Mouse (Mus musculus) naive thymus-derived CD4-positive, alpha-beta T cell, adult 2 months (primary cell): ENCODE measurements around the gene Bcl3.
"Not testable (repeated sequence)": the region's sequence is repeated elsewhere in the genome, so short reads cannot be mapped to it uniquely, and the experiment has no call there.

Experiments used
- DNase-seq: peaks from one replicate; pipeline ENCODE4 v3.0.0-alpha.2; 2011; ENCODE audit warnings: low read depth

Gene Bcl3

DNA sequence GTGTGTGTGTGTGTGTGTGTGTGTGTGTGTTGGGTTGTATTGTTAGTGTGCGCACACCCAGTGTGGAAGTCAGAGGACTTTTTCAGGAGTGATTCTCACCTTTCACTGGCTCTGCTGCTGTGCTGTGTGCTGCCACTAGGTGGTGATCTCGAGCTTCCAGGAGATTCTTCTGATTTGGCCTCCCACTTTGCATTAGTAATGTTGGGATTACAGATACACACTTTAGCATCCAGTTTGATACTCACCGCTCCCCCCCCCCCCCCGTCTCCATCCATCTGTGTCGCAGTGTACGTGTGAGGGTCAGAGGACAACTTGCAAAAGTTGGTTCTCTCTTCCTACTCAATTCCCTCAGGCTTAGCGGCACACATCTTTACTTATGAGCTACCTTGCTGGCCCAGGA is 19.6 kb downstream of the Bcl3 start:
- peak; percentile 85 for DNase-seq

DNA sequence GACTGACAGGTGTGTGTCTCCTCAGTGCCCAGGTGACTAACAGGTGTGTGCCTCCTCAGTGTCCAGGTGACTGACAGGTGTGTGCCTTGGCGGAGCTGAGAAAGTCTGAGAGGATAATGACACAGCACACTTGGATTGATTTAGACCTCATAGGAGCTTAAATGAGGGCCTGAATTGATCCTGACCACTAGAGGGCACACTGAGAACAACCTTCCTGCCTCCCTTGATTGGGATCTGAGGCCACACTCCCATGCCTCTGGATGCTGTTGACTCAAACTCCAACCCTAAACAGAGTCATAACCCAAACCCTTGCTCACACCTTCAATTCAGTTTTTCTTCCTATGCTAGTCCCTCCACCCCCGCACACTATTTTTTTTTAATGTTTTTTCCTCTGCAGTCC is 21.8 kb downstream of the Bcl3 start:
- peak; percentile 75 for DNase-seq

DNA sequence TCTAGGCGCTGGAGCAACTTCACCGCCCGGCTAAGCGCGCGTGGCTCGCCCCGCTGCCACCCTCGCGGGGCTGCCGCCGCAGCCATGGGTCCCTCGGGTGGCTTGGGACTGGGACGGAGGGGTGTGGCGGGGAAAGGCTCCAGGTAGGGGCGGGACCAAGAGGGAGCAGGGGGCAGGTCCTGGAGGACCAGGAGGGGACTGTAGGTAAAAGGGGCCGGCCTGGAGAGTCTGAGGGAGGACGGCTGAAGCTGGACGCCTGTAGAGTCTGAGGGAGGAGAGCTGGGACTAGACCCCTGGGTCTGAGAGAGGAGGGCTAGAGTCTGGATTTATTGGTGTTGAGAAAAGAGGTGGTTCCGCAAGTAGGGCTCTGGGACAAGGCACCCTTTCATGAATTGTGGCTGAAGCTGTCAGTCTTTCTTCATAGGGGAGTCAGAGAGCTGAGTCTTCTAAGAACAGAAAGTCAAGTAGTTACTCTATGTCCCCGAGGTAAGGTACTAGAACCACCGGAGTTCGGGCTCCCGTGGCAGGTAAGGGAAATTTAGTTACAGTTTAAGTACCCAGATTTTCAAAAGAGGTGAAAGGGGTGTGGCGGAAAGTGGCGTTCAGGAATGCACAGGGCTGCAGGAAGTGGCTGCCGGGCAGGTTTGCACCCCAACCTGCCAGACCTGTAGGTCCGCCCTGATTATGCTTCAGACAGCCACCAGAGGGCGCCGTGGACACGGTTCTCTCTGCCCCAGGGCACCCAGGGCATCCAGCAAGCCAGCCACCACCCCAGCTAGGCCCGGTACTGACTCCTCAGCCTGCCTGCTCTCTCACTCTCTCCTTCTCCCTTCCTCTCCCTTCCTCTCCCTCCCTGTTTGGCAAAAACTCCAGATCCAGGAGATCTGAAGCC is 25.6 kb downstream of the Bcl3 start, which contains the start of gene Cblc:
Gene Cblc (minus strand): TSS at position 113 of the 892 bp plus-strand sequence.
- DNase-seq = peak; percentile 93

GRCm38 (mm10) chr7:19796254-19796653 is 26.3 kb downstream of the Bcl3 start:
- DNase-seq = no peak

DNA sequence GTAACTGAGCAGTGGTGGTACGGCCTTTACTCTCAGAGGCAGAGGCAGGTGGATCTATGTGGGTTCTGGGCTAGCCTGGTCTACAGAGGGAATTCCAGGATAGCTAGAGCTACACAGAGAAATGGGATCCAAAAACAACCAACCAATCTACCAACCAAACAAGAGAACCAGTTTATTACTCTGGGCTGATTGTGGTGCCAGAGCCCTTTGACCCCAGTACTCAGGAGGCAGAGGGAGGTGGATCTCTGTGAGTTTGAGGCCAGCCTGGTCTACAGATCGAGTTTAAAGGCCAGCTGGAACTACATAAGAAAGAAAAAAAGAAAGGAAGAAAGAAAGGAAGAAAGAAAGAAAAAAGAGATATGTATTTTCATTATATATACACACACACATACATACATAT is 27.3 kb downstream of the Bcl3 start:
- no peak for DNase-seq

- no peak for DNase-seq
These were observed 29.6 kb downstream of the Bcl3 start for GRCm38 (mm10) chr7:19792701-19793630.

DNA sequence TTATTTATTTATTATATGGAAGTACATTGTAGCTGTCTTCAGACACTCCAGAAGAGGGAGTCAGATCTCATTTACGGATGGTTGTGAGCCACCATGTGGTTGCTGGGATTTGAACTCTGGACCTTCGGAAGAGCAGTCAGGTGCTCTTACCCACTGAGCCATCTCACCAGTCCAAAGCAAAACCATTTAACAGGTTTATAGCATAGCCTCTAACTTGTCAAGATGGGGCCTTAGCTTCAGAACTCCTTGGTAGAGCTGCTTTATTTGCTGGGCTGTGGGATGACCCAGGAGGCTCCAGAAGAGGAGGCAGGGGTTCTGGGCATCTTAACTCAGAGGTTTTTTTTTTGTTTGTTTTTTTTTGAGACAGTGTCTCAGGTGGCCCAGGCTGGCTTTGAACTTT is 31.1 kb downstream of the Bcl3 start:
- not testable (repeated sequence) for DNase-seq

DNA sequence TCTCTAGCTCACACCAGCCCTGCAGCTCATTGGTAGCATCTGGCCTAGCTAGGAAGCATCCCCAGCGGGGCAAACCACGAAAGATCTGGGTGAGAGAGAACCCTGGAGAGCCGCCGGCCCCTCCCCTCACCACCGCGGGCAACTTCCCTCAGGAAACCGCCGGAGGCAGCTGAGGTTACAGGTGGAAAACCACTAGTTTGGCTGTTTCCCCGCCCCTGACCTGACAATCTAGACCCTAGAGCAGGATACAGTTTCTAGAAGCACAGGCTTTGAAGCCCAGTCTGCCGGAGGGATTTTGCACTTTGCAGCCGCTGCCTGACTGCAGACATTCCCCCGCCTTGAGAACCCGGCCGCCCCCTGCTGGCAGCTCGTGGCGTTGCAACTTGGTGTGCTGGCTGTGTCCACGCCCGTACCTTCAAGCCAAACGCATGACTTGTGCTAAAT is 32.6 kb downstream of the Bcl3 start:
- DNase-seq = peak; percentile 92

DNA sequence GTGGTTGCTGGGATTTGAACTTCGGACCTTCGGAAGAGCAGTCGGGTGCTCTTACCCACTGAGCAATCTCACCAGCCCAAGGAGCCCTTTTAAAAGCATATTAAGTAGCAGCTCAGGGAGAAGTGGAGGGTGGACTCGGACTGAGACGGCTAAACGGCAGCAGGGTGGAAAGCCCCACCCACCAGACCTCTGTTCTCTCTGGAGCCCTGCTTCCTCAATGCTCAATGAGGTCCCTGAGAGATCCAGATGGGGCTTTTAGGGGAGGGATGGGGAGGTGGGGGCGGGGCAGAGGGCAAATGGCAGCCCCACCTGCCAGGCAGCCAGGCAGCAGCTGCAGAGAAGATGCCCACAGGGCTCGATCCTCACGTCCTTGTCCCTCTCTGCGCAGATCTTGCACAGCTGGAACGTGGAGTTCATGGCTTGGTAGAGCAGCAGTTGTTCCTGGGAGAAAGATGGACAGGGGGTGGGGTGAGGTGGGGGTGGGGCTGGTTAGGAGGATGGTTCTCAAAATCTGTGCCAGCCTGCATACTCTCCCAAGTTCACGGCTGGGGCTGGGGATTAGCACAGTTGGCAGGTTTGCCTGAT is 36.6 kb downstream of the Bcl3 start:
- DNase-seq = no peak

DNA sequence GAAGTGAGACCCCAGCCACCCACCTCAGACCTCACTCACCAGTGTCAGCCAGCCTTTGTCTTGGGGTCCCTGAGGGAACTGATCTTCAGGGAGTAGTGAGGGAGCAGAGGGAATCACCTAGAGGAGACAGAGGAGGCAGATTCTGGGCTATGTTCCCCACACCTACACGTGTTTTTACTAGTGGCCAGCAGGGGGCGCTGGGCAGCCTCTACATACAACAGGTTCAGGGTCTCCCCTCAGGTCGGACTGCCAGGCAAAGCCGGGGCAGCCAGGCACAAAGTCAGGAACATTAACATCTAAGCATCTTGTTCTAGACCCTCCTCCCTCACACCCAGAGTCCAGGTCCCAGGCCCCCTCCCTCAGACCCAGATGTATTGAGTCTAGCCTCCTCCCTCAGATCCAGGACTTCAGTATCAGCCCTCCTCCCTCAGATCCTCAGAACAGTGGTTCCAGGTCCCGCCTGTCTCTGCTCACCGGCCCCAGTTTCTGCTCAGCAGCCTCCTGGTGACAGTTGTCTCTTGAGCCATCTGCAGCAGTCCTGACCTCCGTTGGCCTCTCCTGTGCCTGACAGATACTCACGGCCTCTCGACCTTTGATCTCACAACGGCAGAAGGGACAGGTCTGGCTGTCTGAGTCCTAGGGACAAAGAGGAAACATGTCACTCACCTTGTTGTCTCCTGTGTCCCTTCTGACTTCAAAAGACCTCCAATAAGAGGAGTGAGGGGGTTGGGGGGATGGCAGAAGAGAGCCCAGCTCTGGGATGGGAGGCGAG is 37.6 kb downstream of the Bcl3 start:
- DNase-seq = no peak

DNA sequence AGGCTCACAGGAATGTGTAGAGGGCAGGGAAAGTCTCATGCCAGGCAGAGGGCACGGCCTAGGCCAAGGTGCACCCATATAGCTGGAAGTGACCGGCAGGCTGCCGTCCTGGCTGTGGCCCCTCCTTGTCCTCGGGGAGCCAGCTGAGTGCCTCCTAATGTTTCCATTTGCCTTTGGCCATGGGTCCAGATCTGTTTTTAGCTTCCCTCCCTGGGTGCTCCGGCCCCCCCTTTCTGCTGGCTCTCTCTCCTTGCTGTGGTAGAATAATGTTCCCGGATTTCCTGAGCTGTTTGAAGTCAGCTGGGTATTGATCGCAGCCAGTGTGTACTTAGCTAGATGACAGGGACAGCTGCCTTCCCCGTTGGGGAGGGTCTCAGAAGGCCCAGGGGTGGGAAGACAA is 38.9 kb downstream of the Bcl3 start:
- DNase-seq = no peak

GRCm38 (mm10) chr7:19782645-19783044 is 39.9 kb downstream of the Bcl3 start:
- DNase-seq = no peak

DNA sequence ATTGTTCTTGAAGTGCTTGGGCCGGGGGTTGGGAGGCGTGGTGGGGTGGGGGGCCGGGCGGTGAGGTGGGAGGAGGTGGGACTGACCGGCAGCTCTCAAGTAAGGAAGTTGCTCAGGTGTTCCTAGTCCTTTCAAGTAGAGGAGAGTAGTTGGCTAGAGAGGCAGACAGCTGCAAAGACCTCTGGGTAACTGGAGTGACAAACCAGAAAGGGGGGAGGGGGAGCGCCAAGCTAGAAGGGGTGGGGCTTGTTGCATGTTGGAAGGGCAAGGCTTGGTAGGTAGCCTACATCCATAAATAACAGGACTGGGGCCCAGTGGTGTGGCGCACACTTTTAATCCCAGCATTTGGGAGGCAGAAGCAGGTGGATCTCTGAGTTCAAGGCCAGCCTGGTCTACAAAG is 40.8 kb downstream of the Bcl3 start:
- no peak for DNase-seq

GRCm38 (mm10) chr7:19779903-19780302 is 42.7 kb downstream of the Bcl3 start:
- DNase-seq = no peak

DNA sequence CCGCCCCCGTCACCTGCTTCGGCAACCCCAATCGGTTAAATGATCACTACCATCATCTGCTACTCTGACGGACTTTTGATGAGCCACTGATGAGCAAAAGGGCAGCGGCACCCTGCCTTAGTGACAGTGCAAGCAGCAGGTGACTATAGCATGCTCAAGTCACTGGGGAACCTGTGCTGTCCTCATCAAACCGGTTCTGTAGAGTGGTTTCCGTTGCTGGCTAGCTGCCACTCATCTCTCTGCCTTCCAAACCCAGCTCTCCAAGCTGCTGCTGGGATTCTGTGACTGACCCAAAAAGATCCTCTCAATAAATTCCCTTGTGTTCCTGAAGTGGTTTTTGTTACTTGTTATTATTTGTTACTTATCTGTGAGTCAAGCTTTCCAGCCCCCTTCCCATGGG is 43.9 kb downstream of the Bcl3 start:
- DNase-seq = no peak

DNA sequence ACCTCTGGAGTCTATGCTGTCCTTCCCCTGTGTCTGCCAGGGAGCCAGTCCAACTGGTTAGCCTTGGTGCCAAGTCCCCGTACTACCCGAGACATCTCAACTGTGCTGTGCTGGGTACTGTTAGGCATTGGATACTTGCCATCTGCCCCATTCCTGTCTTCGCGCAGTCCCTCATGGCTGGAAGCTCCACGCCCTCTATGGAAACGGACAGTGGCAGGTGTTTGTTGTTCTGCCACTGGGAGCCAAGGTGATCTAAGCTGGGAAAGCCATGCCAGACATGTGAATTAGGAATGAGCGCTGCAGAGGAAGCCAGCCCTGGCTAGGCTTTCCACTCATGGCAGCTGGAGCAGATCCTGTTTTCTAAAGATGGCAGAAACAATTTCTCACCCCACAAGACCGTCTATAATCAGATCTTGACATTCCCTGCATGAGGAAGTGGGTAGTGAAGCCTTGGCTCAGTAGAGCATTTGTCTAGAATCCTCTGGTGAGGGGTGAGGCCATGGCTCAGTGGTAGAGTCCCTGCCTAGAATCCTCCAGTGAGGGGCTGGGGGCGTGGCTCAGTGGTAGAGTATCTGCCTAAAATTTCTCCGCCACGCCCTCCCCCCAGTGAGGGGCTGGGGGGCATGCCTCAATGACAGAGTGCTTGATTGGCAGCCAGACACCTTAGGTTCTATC is 45.4 kb downstream of the Bcl3 start:
- no peak for DNase-seq

- no peak for DNase-seq
These were observed 50.9 kb downstream of the Bcl3 start for GRCm38 (mm10) chr7:19771682-19772081.

DNA sequence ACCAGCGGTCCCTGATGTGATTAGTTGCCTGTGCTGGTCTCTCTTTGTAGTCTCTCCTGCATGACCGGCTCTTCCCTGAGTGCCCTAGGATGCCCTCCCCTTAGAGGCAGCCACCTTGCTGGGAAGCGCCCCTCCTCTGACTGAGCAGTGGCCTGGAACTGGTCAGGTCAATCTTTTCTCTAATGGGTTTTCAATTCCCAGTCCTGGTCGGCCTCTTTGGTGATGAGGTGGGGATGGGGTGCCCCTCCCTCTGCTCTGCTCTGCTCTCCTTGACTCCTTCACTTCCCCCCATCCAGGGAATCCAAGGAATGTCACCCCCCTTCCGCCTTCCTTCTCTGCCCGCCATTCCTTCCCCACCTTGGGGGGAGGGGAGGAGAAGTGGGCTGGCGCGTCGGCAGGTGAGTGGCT is 51.6 kb downstream of the Bcl3 start, which contains the start of gene Bcam:
Gene Bcam (minus strand): TSS at position 33 of the 408 bp plus-strand sequence.
- no peak for DNase-seq

GRCm38 (mm10) chr7:19770375-19770754 is 52.2 kb downstream of the Bcl3 start:
- DNase-seq = peak; percentile 48

DNA sequence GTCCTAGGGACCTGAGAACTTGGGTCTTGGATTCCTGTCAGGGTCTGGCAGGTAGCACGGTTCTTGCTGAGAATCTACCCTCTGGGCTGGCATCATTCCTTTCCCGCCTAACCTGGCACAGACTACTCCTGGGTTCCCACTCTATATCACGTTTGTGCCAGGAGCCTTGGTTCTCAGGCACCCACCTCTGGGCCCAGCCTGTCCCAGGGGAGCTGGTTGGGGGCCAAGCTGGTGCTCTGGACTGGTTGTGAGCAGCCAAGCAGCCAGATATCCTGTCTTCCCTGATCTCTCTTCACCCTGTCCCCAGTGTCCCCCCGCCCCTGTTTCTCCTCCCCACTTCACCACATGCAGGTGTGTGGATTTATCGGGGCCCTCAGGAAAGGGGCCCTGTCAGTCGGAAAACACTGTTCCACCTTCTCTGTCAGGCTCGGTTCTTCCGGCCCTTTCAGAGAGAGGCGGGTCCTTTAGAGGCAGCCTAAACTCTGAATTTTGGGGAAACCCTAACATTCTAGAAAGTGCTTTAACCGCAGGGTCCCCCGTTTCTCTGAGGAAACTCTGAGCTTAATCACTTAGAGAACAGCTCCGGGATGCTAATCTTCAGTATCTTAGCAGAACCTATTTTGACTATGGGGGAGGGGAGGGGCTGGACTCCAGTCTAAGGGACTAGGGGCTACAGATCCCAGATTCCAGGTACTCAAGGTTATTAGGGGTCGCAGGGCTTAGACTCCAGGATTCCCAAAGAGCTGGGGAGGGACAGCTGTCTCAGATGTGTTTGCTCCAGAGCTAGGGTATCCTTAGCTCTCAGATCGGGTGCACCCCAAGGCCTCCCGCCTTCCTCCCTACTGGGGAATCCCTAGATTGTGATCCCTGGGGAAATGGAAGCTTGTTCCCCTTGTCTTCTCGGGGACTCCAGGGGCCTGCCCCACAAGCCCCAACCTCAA is 52.9 kb downstream of the Bcl3 start:
- peak; percentile 17 for DNase-seq
